Mouse (Mus musculus) G1E-ER4 (cell line): ENCODE measurements around the gene Srrt. TPM values are rescaled to one million over a fixed set of nuclear protein-coding genes. Genes with fewer than 3 reads are reported as not detected.

ENCODE experiments used
- GATA1 ChIP-seq: IDR thresholded peaks from one replicate; pipeline ENCODE4 v1.8.0; 2012; ENCODE audit warnings: low read length, inconsistent platforms
- polyA plus RNA-seq: library from polyadenylated mRNA; stranded (reverse); fragments of >175 nt; gene quantifications from 2 replicates; pipeline ENCODE4 v1.2.3, GENCODE M21; 2012

Gene Srrt
- polyA plus RNA-seq, 1 experiment: 407 TPM

GRCm38 (mm10) chr5:137268131-137268910, 39.2 kb downstream of the Srrt start:
- TF ChIP-seq GATA1: no peak

DNA sequence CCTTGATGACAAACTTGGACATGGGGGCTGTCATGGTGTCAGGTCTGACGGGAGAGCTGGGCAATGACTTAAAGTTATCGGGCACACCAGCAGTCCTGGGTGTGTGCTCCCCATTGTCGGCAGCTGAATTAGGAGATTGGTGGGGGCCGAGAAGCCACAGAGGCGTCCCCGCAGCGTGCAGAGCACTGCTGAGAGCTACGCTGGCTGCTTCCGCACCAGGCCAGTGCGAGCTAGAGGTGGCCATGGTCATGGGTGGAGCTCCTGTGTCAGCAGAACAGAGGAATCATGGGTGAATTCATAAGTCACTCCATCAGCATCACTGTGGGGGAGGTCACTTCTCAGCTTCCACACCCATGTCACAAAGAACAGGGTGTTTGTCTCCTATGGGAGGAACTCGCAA, 42.7 kb downstream of the Srrt start:
- no peak for TF ChIP-seq GATA1

- no peak for TF ChIP-seq GATA1
These were observed 43.4 kb downstream of the Srrt start for GRCm38 (mm10) chr5:137263897-137264720.

Other genes with a start within 250 kb of the Srrt start
- 3.2 and 3.3 TPM in 2 replicates for gene Serpine1, start 235.4 kb downstream of the Srrt start, polyA plus RNA-seq
- 23.7 and 28.2 TPM in 2 replicates for gene Trim56, start 191.5 kb downstream of the Srrt start, polyA plus RNA-seq
- not detected in 2 replicates for gene Muc3, start 158.4 kb downstream of the Srrt start, polyA plus RNA-seq
- gene Muc3a, start 95.3 kb downstream of the Srrt start, polyA plus RNA-seq: not detected in 2 replicates
- 18.7 and 23.1 TPM in 2 replicates for gene Ache, start 20.2 kb downstream of the Srrt start, polyA plus RNA-seq
- 23.1 and 24.9 TPM in 2 replicates for gene Ufsp1, start 13.0 kb downstream of the Srrt start, polyA plus RNA-seq
- gene Trip6, start 6.7 kb upstream of the Srrt start, polyA plus RNA-seq: 44.6 and 59.3 TPM in 2 replicates
- gene Slc12a9, start 25.9 kb upstream of the Srrt start, polyA plus RNA-seq: 0.44 and 0.82 TPM in 2 replicates
- gene Ephb4, start 42.4 kb upstream of the Srrt start, polyA plus RNA-seq: not detected in 2 replicates
- gene Zan, start 169.4 kb upstream of the Srrt start, polyA plus RNA-seq: not detected in 2 replicates
- gene Pop7, start 194.8 kb upstream of the Srrt start, polyA plus RNA-seq: 63.3 and 81.3 TPM in 2 replicates
- 40.9 and 54.1 TPM in 2 replicates for gene Gigyf1, start 210.9 kb upstream of the Srrt start, polyA plus RNA-seq
- not detected in 2 replicates for gene Epo, start 225.6 kb upstream of the Srrt start, polyA plus RNA-seq
- 425 and 439 TPM in 2 replicates for gene Gnb2, start 225.8 kb upstream of the Srrt start, polyA plus RNA-seq
- gene Actl6b, start 245.8 kb upstream of the Srrt start, polyA plus RNA-seq: not detected in 2 replicates